ENCODE assay signal across 9 mouse cellular contexts in the genomic region with DNA sequence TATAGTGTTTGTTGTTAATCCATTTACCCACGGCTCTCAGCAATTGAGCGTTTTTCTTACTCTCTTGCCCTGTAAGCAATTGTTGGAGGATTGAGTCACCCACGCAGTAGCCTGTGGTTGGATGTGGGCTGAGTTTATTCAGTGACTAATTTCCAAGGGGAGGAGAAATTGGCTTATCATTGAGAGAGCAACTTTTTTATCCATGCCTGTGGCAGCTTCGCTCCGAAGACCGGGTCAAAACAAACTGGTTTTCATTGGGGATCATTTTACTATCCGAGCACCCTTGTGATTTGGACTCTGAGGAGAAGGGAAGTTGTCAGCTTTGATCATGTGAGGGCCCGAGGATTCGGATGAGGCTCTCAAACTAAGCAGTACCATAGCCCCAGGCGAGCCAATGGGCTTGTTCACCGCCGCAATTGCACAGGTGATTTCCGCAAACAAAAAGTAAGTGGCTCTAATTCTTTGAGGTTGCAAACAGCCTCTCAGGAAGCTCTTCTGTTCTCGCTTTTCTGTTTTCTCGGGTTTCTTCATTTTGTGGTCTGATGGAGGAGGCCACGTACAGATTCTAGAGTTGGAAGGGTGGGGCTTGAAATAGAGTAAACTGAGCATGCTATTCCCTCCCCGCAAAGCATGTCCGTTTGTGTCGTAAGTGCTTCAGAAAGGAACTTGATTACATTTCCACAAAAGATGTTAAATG.
DNase-seq lines count a peak whose midpoint lies in the region; ATAC-seq lines count a peak whose summit lies in the region.
"Had no signal": no experiment of that assay in that cellular context is flagged by ENCODE, and none has a peak within 500 bp of the region (broad histone marks: within the 10 kb centered on the region; RNA-seq: fewer than 3 reads in every experiment).

No protein-coding gene starts in this region.

- no peak overlapping the region for H3K9ac ChIP-seq in liver, embryonic 16.5 days (ENCODE audit: low read depth, low read length)

- peak overlapping the region; percentile 1 for H3K4me3 ChIP-seq in liver, embryonic 16.5 days (ENCODE audit: low read depth, low read length)

- ATAC-seq in liver, embryonic 16.5 days (ENCODE audit: low read depth), result peak; percentile 45; the same call in 1 of the 2 replicates
- ATAC-seq: forebrain, embryonic 14.5 days had no signal

- H3K9me3 ChIP-seq in liver, embryonic 16.5 days (replicated peaks; ENCODE audit: control insufficient read depth, low read length), result no peaks in the 10 kb centered on the region

- H3K27ac ChIP-seq in liver, embryonic 16.5 days (ENCODE audit: low read length), result no peak overlapping the region

- H3K27me3 ChIP-seq in liver, embryonic 16.5 days (ENCODE audit: control insufficient read depth, insufficient read depth, low read depth, low read length), result no peaks in the 10 kb centered on the region

- WGBS in liver, embryonic 16.5 days (ENCODE audit: insufficient replicate concordance), result 56% methylated on average over 19 of the region's 19 CpGs

- no peaks in the 10 kb centered on the region for H3K36me3 ChIP-seq in liver, embryonic 16.5 days (ENCODE audit: control insufficient read depth, insufficient read depth)

- no peaks in the 10 kb centered on the region for H3K4me1 ChIP-seq in liver, embryonic 16.5 days (ENCODE audit: control insufficient read depth, low read depth, low read length)

- peak overlapping the region; percentile 25 for H3K4me2 ChIP-seq in liver, embryonic 16.5 days (ENCODE audit: low read depth, low read length)

- DNase-seq in urinary bladder, adult 2 months (ENCODE audit: low spot score), result peak; percentile 26
- no peak for DNase-seq in urinary bladder, postnatal 4 days (ENCODE audit: low spot score in 2 of 2)
- DNase-seq in fibroblast of lung, adult 2 months (ENCODE audit: low read depth), result peak; percentile 57
- DNase-seq in right cerebral cortex, postnatal 14 days, result no peak
- no peak for DNase-seq in frontal cortex, postnatal 10 days (ENCODE audit: low spot score in 2 of 2)
- DNase-seq in spleen, adult 12 weeks (ENCODE audit: low spot score), result no peak
- no peak for DNase-seq in c-Kit-positive CD71-positive TER-119-positive erythroid progenitor cells, embryonic 14.5 days (ENCODE audit: low spot score)

Comparison
In these comparisons a context has a peak if more than half of its experiments do, and no peak if none do; other contexts are left out.
1. DNase-seq: peak in urinary bladder, adult 2 months (single experiment) and fibroblast of lung, adult 2 months (single experiment); none in urinary bladder, postnatal 4 days (0 of 2), right cerebral cortex, postnatal 14 days (single experiment), frontal cortex, postnatal 10 days (0 of 2), spleen, adult 12 weeks (single experiment) and c-Kit-positive CD71-positive TER-119-positive erythroid progenitor cells, embryonic 14.5 days (single experiment).